Mouse (Mus musculus) embryo, embryonic 9.5 days (tissue): ENCODE measurements around the gene Anp32a.

Source experiments
- DNase-seq: peaks from one replicate; pipeline ENCODE4 v3.0.0-alpha.2; 2017; ENCODE audit errors: extremely low spot score

Anp32a gene

GRCm38 (mm10) chr9:62369172-62369571, 28.1 kb downstream of the Anp32a start:
- no peak for DNase-seq

- DNase-seq = no peak
These were observed 29.1 kb downstream of the Anp32a start for GRCm38 (mm10) chr9:62370186-62370585.

- DNase-seq = no peak
These were observed 29.7 kb downstream of the Anp32a start for GRCm38 (mm10) chr9:62370648-62371280.

- no peak for DNase-seq
These were observed 30.9 kb downstream of the Anp32a start for GRCm38 (mm10) chr9:62371745-62372555.

- no peak for DNase-seq
These were observed 31.6 kb downstream of the Anp32a start for GRCm38 (mm10) chr9:62372556-62373221.

- DNase-seq = no peak
These were observed 32.4 kb downstream of the Anp32a start for GRCm38 (mm10) chr9:62373222-62374123.

GRCm38 (mm10) chr9:62374276-62374675, 33.2 kb downstream of the Anp32a start:
- DNase-seq = no peak

GRCm38 (mm10) chr9:62377897-62378296, 36.8 kb downstream of the Anp32a start:
- no peak for DNase-seq

GRCm38 (mm10) chr9:62380351-62380750, 39.3 kb downstream of the Anp32a start:
- DNase-seq = no peak

GRCm38 (mm10) chr9:62381402-62381913, 40.4 kb downstream of the Anp32a start:
- no peak for DNase-seq

- DNase-seq = no peak
These were observed 41.5 kb downstream of the Anp32a start for GRCm38 (mm10) chr9:62382519-62383084.

- DNase-seq = no peak
These were observed 44.0 kb downstream of the Anp32a start for GRCm38 (mm10) chr9:62385062-62385461.

- DNase-seq = no peak
These were observed 44.8 kb downstream of the Anp32a start for GRCm38 (mm10) chr9:62385727-62386518.

GRCm38 (mm10) chr9:62389735-62390134, 48.6 kb downstream of the Anp32a start:
- DNase-seq = no peak

GRCm38 (mm10) chr9:62393531-62393930, 52.4 kb downstream of the Anp32a start:
- no peak for DNase-seq

GRCm38 (mm10) chr9:62394163-62394562, 53.1 kb downstream of the Anp32a start:
- DNase-seq = no peak

GRCm38 (mm10) chr9:62400531-62401170, 59.6 kb downstream of the Anp32a start:
- no peak for DNase-seq

- no peak for DNase-seq
These were observed 60.5 kb downstream of the Anp32a start for GRCm38 (mm10) chr9:62401589-62401988.

GRCm38 (mm10) chr9:62406423-62407013, 65.4 kb downstream of the Anp32a start:
- DNase-seq = no peak
